Mouse (Mus musculus) embryo, embryonic 10 days (tissue): ENCODE data around the gene Lpar4.

Experiments used
- DNase-seq: peaks from one replicate; pipeline ENCODE4 v3.0.0-alpha.2; 2015; ENCODE audit warnings: low spot score

The Lpar4 gene

GRCm38 (mm10) chrX:106920175-106920827 lies at the start of gene Lpar4:
Gene Lpar4 (plus strand): TSS chrX:106920625.
- DNase-seq = peak; percentile 75

DNA sequence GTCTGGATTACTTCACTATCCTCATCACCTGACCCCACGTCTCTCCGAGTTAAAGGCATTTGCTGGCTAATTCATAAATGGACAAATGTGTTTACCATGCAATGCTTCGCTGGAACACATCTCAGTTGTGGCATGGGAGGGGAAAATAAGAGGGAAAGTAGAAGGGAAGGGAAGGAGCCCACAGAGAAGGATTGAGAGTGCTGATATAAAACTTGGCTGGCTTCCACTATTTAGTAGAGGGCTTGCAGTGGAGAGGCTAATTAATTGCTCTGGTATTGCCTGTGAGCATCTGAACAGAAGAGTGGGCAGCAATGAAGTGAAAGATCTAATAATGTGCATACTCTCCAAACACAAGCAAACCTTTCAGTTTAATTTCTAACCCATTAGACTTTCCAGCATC lies 49.0 kb upstream of the Lpar4 start:
- no peak for DNase-seq

GRCm38 (mm10) chrX:106871894-106872293 lies 48.5 kb upstream of the Lpar4 start:
- DNase-seq = peak; percentile 6

- DNase-seq = no peak
These were observed 48.1 kb upstream of the Lpar4 start for GRCm38 (mm10) chrX:106872315-106872714.

GRCm38 (mm10) chrX:106897707-106898275 lies 22.6 kb upstream of the Lpar4 start:
- DNase-seq = peak; percentile 19

DNA sequence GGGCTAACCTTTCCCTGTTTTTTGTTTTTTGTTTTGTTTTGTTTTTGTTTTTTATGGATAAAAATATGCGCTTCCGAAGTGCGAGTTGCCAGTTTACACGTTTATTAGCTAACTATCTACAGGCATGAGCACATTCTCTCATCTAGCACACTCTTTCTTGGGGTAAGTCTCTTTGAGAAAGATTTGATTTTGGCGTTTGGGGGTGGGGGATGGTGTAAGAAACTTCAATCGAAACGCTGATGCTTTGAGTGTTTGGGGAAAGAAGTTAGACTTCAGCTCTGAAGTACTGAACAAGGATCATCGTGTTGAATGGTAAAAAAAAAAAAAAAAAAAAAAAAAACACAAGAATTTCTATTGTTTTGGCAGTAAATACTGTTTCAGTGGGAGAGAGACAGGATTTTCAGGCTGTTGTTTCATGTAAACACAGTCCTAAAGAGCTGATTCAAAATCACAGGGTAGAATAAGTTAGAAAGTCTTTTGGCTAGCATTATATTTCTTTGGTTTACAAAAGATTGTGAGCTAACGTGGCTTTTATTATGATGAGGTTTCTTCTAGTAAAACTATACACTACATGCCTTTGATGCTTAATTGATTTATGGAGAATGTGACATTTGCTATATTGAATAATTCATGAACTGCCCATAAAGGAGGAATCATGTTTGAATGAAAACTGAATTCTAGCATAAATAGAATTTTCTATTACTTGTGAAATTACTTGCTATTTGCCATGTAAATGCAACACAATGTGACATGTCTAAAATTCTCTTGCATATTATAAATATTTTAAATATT lies 599 bp downstream of the Lpar4 start:
- DNase-seq = peak; percentile 6

- DNase-seq = no peak
These were observed 4.1 kb downstream of the Lpar4 start for GRCm38 (mm10) chrX:106924572-106924971.

DNA sequence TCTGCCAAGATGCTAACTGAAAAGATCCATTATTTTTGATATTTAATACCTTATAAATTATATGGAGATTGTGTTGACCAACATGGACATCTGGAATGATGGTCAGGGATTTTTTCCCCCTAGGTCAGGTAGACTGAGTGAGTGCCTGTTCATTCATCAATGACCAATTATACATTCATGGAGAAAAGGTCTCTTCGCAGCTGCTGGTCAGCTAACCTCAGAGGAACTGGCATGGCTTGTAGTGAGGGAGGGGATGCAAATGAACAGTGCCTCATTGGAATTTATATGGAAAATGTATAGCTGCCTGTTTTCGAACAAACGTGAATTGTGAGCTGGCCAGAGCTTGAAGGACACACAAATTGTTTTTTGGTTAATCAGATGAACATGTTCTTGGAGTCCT lies 18.9 kb downstream of the Lpar4 start:
- no peak for DNase-seq

GRCm38 (mm10) chrX:106950558-106950957 lies 30.1 kb downstream of the Lpar4 start:
- DNase-seq = peak; percentile 3

DNA sequence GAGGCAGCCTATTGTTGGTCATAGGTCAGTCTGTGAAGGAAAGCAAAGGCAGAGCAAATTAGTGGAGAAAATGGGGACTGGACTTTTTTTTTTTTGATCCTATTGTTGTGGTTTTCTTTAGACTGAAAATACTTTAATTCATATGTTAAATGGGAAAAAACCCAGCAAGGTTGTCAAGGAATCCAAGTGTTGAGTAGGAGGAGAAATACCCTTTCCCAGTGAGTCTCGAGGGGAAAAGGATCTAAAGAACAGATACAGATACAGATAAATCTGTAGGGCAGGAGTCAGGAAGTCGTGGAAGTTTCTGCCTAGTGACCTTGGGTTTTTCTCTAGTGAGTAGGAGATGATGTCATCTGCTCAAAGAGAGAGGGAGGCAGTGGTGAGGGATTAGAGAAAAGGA lies 30.6 kb downstream of the Lpar4 start:
- peak; percentile 14 for DNase-seq

GRCm38 (mm10) chrX:106953840-106954239 lies 33.4 kb downstream of the Lpar4 start:
- DNase-seq = no peak

- DNase-seq = no peak
These were observed 41.8 kb downstream of the Lpar4 start for GRCm38 (mm10) chrX:106962233-106962632.

- no peak for DNase-seq
These were observed 43.9 kb downstream of the Lpar4 start for GRCm38 (mm10) chrX:106964326-106964725.
